Mouse (Mus musculus) bone marrow, adult 2 months (tissue): ENCODE measurements at regions not wholly inside any gene's neighbourhood (a gene's known extent, or its start where the extent isn't known, plus 50 kb on each side); places are given as distances from the start of the nearest gene placed in this dataset.

Source experiments
- CTCF ChIP-seq: fragments of 200-500 bp; IDR thresholded peaks from 2 replicates; pipeline ENCODE4 v1.5.1; 2011; ENCODE audit warnings: low read length, control low read depth; ENCODE audit not compliant: control insufficient read depth, insufficient read depth
- POLR2A ChIP-seq: fragments of 200-500 bp; IDR thresholded peaks from 2 replicates; pipeline ENCODE4 v1.6.1; 2011; ENCODE audit warnings: low read depth, mild to moderate bottlenecking, control low read depth, low read length, borderline replicate concordance; ENCODE audit not compliant: control insufficient read depth

GRCm38 (mm10) chr12:27060899-27061762 lies 281.2 kb downstream of the Sox11 start:
- TF ChIP-seq POLR2A (no peak), CTCF (no peak)
